Mouse (Mus musculus): ENCODE results near the gene Neurl3.

Gene Neurl3

DNA sequence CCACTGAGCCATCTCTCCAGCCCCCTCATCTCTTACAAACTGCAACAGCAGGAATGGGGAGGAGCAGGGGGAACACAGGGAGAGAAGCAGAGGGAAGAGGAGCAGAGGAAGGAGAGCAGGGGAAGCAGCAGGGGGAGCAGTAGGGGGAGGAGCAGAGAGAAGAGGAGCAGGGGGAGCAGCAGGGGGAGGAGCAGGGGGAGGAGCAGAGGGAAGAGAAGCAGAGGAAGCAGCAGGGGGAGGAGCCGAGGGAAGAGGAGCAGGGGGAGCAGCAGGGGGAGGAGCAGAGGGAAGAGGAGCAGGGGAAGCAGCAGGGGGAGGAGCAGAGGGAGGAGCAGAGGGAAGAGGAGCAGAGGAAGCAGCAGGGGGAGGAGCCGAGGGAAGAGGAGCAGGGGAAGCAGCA is 15.8 kb downstream of the Neurl3 start:
- no peak for DNase-seq (ENCODE audit: low spot score)

DNA sequence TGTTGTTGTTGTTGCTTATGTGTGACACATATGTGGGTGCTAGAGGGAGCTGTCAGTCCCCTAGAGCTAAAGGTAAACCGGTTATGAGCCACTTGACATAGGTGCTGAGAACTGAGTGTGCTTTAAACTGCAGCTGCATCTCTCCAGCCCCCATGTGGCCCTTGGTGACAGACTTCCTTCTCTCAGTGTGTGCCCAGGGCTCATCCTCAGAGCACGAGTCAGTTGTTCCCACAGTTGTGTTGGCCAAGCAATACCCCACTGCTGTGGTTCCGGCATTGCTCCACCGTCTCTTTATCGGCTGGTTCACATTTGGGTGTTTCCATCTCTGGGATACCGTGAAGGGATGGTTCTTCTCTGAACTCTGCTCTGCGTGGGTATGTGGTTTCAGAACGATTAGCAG is 17.2 kb downstream of the Neurl3 start:
- DNase-seq (ENCODE audit: low spot score): no peak

DNA sequence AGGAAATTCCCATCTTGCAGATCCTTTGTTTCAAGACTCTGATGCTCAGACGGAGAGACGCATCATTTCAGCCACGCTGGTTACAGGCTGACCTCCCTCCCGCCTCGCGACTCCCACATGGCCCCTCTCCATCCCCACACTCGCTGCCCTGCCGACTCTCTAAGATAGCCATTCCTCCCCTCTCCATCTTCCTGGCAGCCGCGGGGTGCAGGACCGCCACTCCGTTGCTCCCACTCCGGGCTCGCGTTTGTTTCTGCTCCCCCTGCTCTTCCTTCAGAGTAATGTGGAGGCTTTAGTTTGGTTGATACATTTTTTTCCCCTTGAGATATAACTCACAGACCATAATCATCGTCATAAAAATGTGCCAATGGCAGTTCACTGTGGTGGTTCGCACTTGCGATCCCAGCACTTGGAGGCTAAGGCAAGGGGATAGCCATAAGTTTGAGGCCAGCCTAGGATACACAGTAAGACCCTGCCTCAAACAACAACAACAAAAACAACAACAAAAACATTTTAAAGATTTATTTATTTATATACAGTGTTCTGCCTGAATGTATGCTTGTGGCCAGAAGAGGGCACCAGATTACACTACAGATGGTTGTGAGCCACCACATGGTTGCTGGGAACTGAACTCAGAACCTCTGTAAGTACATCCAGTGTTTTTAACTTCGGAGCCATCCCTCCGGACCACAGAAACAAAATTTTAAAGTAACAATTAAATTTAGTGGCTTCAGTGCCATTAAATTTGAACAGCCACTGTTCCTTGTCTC is 18.4 kb downstream of the Neurl3 start:
- no peak for DNase-seq (ENCODE audit: low spot score)

DNA sequence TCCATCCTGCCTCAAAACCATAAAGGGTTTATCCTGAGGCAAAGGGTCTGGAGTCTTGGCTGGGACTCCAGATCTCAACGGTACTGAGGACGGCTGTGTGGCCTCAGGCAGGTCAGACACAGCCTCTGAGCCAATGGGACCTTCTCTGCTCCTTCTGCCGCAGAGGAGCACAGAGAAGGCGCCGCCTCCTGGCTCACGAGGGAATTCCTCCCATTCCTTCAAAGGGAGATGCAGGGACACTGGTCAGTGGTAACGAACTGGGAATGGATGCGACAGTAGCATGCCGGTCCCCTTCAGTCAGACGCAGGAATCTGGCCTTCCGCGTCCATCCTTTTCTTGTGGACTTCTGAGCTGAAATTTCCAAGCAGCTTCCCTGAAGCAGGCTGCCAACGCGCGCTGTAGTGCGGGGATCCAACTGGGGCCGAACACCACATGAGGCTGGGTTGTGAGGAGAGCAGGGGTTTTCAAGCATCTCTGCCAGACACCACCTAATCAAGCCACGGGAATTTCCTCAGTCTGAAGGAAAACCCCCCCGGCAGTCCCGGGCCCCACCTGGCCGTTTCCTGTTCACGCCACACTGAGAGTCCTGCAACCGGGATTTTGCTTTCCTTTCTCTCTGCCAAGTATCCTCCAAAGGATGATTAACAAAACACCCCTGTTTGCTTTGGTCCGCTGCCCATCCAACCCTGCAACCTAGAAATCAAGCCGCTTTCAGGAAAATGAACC is 19.7 kb downstream of the Neurl3 start:
- no peak for DNase-seq (ENCODE audit: low spot score)

DNA sequence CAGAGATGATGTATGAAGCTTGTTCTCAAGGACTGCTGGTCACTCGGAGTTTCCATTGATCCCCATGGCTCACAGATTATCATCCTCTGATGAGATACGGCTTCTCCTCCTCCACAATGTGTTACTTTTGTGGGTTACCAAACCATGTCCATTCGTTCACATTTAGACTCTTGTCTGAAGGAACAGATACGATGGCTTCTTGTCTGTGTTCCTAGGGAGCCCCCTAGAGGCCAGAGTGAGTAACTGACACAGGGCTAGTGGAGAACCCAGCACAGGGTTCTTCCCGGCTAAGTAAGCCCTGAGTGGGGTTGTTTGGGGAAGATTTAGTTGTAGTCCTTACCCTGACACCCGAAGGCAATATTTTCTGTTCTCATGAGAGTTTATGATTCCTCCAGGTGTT is 21.7 kb downstream of the Neurl3 start:
- DNase-seq (ENCODE audit: low spot score): peak; percentile 41

DNA sequence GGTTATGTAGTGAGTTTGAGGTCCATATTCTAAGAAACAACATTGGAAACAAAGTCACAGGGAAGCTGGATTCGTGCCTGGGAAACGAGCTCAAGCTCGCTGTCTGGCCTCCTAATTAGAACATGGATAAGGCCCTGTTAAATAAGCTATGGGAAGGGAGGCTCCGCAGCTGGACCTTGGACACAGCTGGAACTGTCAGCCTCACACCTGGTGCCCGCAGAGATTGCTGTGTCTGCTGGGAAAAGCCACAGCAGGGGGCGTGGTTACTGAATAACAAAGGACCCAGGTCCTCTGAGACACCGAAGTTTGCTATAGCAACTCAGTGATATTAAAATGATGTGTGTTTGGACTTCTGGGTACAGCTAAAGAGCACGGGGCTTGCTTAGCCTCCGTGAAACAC is 23.1 kb downstream of the Neurl3 start:
- no peak for DNase-seq (ENCODE audit: low spot score)

DNA sequence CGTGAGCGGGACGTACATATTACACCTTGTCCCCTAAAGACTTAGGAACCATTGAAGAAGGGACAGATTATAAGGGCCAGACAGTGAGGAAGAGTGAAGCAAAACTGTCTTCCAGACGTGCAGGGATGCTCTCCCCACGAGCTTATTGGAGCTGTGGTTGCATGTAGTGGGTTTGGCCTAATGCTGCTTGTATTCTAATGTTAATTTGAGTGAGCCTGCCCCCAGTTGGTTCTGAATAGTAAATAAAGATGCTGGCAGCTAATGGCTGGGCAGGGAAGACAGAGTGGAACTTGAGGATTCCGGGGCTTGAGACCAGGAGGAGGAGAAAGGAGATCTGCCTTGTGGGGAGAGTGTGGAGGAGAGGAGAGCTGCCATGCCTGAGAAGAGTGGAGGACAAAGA is 27.8 kb downstream of the Neurl3 start:
- no peak for DNase-seq (ENCODE audit: low spot score)

DNA sequence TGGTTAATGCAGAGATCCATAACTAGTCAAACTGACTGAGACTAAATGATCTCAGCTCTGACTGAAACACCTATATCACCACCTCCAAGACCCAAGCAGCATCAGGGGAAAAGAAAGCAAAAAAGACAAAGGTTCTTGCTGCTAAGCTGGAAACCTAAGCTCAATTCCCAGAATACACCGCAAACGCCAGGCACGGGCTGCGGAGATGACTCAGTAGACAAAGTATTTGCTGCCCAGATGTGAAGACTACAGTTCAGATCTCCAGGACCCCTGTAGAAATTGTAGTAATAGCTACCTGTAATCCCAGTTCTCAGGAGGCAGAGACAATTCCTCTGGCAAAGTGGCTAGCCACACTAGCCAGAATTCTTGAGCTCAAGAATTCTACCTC is 29.7 kb downstream of the Neurl3 start:
- DNase-seq (ENCODE audit: low spot score): no peak

DNA sequence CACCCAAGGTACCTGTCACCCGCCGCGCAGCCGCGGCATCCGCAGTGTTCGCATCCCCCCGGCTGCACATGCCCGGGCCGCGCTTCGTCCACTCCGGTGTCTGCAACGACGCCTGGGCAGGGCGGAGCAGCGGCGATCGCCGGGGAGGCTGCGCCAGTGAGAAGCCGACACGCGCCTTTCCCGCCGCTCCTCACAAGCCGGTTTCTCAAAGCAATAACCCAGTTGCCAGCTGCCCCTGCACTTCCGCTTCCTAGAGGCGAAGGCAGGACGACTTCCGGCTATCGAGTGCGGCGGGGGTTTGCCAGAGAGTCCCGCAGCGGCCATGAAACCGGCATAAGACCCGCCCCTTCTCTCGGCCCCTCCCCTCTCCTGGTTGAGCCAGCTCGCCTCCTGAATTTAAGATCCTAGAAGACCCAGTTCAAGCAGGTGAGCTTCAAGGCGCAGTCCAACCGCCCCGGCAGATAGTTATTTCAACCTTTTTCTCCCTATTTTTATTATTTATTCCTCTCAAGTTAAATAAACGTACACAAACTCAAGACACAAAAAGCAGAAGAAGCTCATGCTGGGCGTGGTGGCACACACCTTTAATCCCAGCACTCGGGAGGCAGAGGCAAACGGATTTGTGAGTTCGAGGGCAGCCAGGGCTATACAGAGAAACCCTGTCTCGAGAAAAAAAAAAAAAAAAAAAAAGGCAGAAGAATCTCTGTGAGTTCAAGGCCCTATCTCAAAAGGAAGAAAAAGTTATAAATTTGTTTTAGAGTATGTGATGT is 30.2 kb downstream of the Neurl3 start, which contains the start of gene Uggt1:
TSS of gene Uggt1 (minus strand) at position 663 of the 770 bp plus-strand sequence.
- DNase-seq (ENCODE audit: low spot score): peak; percentile 89

DNA sequence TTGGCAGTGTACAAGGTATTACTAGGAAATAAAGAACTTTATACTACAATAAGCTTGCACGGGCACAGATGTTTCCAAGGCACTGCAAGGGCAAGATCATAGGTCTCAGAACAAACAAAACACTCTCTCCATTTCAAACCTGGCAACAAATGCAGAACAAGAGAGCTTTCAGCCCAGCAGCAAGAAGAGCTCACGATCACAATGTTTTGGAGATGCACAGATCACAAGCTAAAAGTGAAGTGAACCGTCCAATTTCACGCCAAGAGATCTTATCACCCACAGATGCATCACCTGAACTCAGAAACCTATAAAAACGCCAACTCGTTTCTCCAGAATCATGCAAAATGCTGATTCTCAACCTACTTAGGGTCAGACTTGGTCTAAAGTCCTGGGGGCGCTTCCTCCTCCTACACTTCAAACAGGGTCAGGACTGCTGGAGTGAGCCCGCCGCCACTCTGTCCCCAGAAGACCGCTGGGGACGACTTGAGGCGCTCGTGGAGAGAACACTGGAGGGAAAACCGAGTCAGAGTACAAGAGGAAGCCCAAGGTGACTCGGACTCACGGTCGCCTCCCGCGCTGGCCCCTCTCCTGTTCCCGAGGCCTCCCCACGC is 30.9 kb downstream of the Neurl3 start:
- no peak for DNase-seq (ENCODE audit: low spot score)

DNA sequence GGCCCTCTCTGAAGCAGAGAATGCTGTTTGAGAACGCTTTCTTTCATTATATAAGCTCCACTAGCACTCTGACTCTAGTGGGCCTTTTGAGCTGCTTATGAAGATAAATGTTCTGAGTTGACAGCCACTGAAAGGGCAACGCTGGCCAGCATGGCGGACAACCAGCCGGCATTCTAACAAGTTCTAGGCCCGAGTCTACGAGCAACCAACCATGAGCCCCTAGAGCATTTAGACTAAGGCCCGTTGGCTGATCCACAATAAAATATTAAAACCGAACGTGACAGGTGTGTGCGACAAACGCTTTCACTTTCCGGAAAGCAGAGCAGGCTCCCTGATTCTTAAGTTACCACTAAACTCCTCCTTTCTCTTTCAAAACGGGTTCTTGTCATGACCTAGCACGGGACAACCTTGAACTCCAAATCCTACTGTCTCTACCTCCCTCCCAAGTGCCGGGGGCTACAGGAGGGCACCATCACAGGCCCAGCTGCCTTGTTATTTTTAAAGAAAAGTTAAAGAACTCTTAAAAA is 32.5 kb downstream of the Neurl3 start:
- no peak for DNase-seq (ENCODE audit: low spot score)

DNA sequence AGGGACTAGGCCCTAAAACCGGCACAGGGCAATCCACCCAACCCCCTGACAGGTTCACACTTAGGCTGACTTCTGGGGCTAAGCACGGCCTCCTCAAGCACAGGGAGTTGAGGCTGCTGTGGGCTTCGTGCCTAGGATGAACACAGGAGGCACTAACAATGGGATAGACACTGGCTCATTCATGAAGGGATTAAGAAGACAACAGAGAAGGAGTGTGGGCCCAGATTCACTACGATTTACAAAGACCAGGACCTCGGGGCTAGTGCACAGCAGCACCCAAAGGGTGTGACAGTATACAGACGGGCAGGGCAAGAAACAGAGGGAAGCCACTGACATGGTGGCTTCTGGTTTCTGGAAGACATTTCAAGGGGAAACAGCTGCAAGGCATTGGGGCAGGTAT is 34.3 kb downstream of the Neurl3 start:
- DNase-seq (ENCODE audit: low spot score): no peak

DNA sequence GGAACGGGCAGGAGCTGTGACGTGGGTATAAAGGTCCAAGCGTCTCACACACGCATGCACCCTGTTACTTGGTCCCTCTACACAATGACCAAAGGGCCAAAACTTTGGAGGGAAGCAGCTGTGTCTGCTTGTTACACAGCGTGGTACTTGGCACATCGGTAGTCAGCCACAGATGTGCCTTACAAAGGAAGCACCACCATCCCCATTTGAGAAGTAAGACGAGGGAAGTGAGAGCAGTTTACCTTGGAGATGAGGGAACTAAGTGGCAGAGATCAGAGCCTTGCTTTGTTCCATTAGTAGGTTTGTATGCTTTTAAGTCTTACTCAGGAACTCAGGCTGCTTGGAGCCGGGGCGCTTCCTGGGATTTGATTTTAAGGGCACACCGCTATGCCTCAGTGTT is 35.1 kb downstream of the Neurl3 start:
- no peak for DNase-seq (ENCODE audit: low spot score)

DNA sequence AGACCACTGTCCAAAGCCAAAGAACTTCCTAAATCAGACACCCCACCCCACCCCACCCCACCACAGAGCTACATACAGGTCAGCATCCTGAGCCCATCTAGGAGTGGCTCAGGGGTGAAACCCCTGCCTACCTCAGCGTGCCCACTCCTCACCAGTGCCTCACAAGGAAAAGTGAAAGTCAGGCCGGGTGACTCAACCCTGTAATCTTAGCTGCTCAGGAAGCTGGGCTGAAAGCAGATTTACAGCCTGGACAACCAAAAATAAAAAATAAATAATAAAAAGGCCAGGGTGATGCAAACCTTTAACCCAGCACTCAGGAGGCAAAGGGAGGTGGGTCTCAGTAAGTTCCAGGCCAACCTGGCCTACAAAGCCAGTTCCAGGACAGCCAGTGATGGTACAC is 38.6 kb downstream of the Neurl3 start:
- no peak for DNase-seq (ENCODE audit: low spot score)

DNA sequence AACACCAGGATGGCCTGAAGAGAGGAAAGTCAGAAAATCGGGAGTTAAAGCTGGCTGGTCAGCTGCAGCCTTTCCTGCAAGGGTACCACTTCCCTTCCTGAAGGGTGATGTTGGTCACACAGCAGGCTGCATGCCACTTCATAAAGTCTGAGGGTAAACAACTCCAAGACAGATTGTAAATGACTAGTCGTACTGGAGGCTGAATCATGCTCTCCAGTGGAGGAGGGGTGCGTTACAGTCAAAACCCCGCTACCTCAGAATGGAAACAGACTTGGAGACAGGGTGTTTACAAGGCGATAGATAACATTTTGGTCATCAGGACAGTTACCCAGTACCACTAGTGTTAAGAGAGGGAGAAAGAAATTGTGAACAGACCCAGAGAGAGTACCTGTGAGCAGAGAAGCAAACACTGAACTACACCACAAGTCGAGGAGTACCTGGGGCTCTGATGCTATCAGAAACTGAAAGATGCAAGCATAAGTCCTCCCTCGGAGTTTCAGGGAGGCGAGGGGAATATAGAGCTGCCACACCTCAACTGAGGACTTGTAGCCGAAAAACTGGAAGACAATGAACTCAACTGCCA is 39.3 kb downstream of the Neurl3 start:
- DNase-seq (ENCODE audit: low spot score): no peak

DNA sequence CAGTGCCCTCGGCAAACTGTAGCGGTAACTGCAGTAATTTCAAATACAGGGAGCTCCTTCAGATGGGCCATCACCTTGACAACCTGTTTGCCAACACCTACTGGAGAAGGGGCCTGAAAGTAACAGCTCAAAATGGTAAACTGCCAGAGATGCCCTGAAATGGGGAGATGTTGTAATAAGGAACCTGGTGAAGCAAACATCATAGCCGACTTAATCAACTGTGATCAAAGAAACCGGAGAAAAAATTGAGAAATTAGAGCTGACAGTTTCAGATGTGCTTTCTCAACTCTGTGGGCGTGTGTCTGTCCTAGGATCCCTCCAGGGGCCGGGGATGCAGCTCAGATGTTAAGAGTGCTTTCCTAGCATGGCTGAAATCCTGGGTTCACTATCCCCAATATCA is 41.3 kb downstream of the Neurl3 start:
- DNase-seq (ENCODE audit: low spot score): no peak

DNA sequence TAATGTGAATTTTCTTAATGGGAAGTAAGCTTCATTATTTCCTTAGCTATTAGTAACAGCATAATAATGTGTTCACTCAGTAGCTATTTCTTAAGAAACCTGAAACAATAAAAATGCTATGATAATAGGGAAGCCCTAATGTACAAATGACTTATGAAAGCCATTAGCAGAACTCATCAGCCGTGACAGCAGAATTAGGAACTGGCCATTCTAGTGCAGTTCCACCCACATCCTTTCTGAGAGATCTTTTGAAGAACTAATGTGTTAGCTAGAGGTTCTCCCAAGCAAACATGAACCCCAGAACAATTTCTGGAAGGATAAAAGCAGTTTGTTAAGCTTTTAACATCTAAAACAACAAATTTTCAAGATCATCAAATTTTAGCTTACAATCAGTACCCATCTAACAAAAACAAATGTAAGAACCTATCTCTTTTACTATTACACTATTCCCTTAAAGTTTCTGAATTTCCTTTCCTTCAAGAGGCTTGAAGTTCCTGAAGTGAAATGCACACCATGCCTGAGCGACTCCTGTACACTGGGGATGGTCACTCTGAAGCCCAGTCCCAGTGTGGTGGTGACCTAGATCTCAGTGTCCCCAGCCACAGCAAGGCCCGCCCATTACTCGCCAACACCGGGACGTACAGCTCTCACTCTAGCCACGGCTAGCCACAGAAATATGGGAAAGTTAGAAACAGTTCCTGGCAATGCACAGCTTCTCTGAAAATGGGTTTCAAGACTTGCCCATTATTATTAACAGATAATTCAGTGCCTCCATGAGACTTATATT is 43.4 kb downstream of the Neurl3 start:
- DNase-seq (ENCODE audit: low spot score): no peak

DNA sequence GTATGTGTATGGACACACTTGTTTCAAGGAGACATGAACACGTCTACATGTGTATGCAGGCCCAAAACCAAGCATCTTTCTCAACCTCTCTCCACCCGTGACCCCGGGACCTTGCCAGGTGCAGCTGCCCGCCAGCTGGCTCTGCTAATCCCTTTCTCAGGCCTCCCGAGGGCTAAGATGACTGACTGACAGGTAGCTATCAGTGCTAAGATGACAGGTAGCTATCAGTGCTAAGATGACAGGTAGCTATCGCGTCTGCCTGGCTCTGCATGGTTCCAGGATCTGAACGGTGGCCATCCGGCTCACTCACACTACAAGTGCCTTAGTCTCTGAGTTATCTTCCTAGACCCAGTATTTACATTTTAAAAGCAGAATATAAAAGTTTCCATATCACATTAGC is 46.0 kb downstream of the Neurl3 start:
- no peak for DNase-seq (ENCODE audit: low spot score)

DNA sequence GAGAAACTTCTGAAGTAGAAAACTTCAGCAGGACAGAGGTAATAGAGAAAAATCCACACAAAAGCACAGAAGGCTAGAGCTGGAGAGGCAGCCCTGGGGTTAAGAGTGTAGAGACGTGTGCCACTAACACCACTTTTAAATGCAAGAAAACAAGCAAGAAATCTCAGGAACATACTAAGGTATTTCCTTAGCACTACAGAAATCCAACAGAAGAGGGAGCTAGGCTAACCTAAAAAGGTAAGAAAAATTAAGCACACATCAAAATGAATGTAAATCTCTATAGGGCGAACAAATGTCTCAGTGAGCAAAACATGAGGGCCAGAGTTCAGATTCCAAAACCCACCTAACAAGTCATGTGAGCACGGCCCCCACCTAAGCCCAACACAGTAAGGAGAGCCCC is 49.8 kb downstream of the Neurl3 start:
- DNase-seq (ENCODE audit: low spot score): no peak
